Mouse (Mus musculus) bone marrow, adult 2 months (tissue): ENCODE measurements around the gene Ezr.

Experiments used
- CTCF ChIP-seq: fragments of 200-500 bp; IDR thresholded peaks from 2 replicates; pipeline ENCODE4 v1.5.1; 2011; ENCODE audit warnings: low read length, control low read depth; ENCODE audit not compliant: control insufficient read depth, insufficient read depth
- POLR2A ChIP-seq: fragments of 200-500 bp; IDR thresholded peaks from 2 replicates; pipeline ENCODE4 v1.6.1; 2011; ENCODE audit warnings: low read depth, mild to moderate bottlenecking, control low read depth, low read length, borderline replicate concordance; ENCODE audit not compliant: control insufficient read depth

GRCm38 (mm10) chr17:6780521-6781115 is 2.0 kb downstream of the Ezr start:
- TF ChIP-seq CTCF (no peak), POLR2A (no peak)
